Mouse (Mus musculus) MEL (cell line): ENCODE measurements around the gene Gm43738. TPM values are rescaled to one million over a fixed set of nuclear protein-coding genes. Genes with fewer than 3 reads are reported as not detected.
A peak's percentile ranks its signal among the peaks of the same experiment; 100 is the strongest.

Source experiments
- DNase-seq: peaks from one replicate; pipeline ENCODE4 v3.0.0; 2011; ENCODE audit warnings: low read depth, low spot score
- H3K27ac ChIP-seq: 2 replicates; pipeline ENCODE4 v1.5.1; 2012; ENCODE audit warnings: low read depth, mild to moderate bottlenecking, control low read depth, low read length, moderate library complexity; ENCODE audit not compliant: control insufficient read depth
- H3K27me3 ChIP-seq, 2 experiments: fragments of 150-350 bp in 1 of 2; sonication (generic) in 1 of 2; 2 replicates each; pipeline ENCODE4 v1.6.1; 2012; ENCODE audit warnings: low read length in 2 of 2, mild to moderate bottlenecking in 2 of 2, improper control_type of control experiment in 1 of 2, moderate library complexity in 1 of 2; ENCODE audit not compliant: insufficient read depth in 2 of 2, control insufficient read depth in 1 of 2
- H3K36me3 ChIP-seq, 2 experiments: 2 replicates each; pipeline ENCODE4 v1.6.1; 2012 to 2014; ENCODE audit warnings: low read length in 2 of 2, improper control_type of control experiment in 1 of 2, inconsistent platforms in 1 of 2, mild to moderate bottlenecking in 1 of 2; ENCODE audit not compliant: insufficient read depth in 2 of 2, control insufficient read depth in 1 of 2
- H3K4me1 ChIP-seq, 2 experiments: fragments of 150-350 bp in 1 of 2; sonication (generic) in 1 of 2; 2 replicates each; pipeline ENCODE4 v1.6.1; 2012; ENCODE audit warnings: low read length in 2 of 2, improper control_type of control experiment in 1 of 2, mild to moderate bottlenecking in 1 of 2; ENCODE audit not compliant: insufficient read depth in 2 of 2, control insufficient read depth in 1 of 2
- H3K4me3 ChIP-seq, 2 experiments: fragments of 150-350 bp in 1 of 2; sonication (generic) in 1 of 2; 2 replicates each; pipeline ENCODE4 v1.5.1; 2012; ENCODE audit warnings: low read depth in 2 of 2, low read length in 2 of 2, mild to moderate bottlenecking in 2 of 2, moderate library complexity in 2 of 2, control low read depth in 1 of 2, improper control_type of control experiment in 1 of 2; ENCODE audit not compliant: control insufficient read depth in 1 of 2, insufficient read depth in 1 of 2
- H3K79me2 ChIP-seq: 2 replicates; pipeline ENCODE4 v1.6.1; 2012; ENCODE audit warnings: mild to moderate bottlenecking, low read length, moderate library complexity; ENCODE audit not compliant: control insufficient read depth, poor library complexity, insufficient read depth
- H3K9ac ChIP-seq: 2 replicates; pipeline ENCODE4 v1.6.1; 2012; ENCODE audit warnings: low read depth, mild to moderate bottlenecking, control low read depth, low read length, moderate library complexity; ENCODE audit not compliant: control insufficient read depth, poor library complexity, severe bottlenecking
- H3K9me3 ChIP-seq: fragments of 150-350 bp; sonication (generic); replicated peaks from 2 replicates; pipeline ENCODE4 v1.6.1; 2012; ENCODE audit warnings: mild to moderate bottlenecking, low read length, improper control_type of control experiment, moderate library complexity; ENCODE audit not compliant: insufficient read depth
- BHLHE40 ChIP-seq: IDR thresholded peaks from 2 replicates; pipeline ENCODE4 v1.6.1; 2012; ENCODE audit warnings: low read depth, mild to moderate bottlenecking, inconsistent platforms, low read length, improper control_type of control experiment, borderline replicate concordance
- CHD2 ChIP-seq: IDR thresholded peaks from 2 replicates; pipeline ENCODE4 v1.6.1; 2011; ENCODE audit warnings: low read length, improper control_type of control experiment
- ETS1 ChIP-seq: IDR thresholded peaks from 2 replicates; pipeline ENCODE4 v1.6.1; 2012; ENCODE audit warnings: low read depth, mild to moderate bottlenecking, inconsistent platforms, low read length, improper control_type of control experiment, moderate library complexity
- GATA1 ChIP-seq: IDR thresholded peaks from 2 replicates; pipeline ENCODE4 v1.6.1; 2011; ENCODE audit warnings: low read depth, low read length, improper control_type of control experiment
- MAZ ChIP-seq: IDR thresholded peaks from 2 replicates; pipeline ENCODE4 v1.6.1; 2012; ENCODE audit warnings: low read depth, mild to moderate bottlenecking, inconsistent platforms, low read length, improper control_type of control experiment
- MXI1 ChIP-seq: IDR thresholded peaks from 2 replicates; pipeline ENCODE4 v1.6.1; 2011; ENCODE audit warnings: mild to moderate bottlenecking, low read depth, low read length, improper control_type of control experiment
- MYB ChIP-seq: IDR thresholded peaks from 2 replicates; pipeline ENCODE4 v1.6.1; 2011; ENCODE audit warnings: mild to moderate bottlenecking, low read depth, low read length, improper control_type of control experiment
- POLR2AphosphoS2 ChIP-seq: IDR thresholded peaks from 2 replicates; pipeline ENCODE4 v1.6.1; 2011; ENCODE audit warnings: low read length, improper control_type of control experiment
- POLR2AphosphoS5 ChIP-seq: IDR thresholded peaks from 2 replicates; pipeline ENCODE4 v1.6.1; 2012; ENCODE audit warnings: low read depth, borderline replicate concordance, mild to moderate bottlenecking, inconsistent platforms, low read length, moderate library complexity, mixed read lengths
- SIN3A ChIP-seq: IDR thresholded peaks from 2 replicates; pipeline ENCODE4 v1.6.1; 2012; ENCODE audit warnings: low read length, improper control_type of control experiment, inconsistent platforms
- SMC3 ChIP-seq: IDR thresholded peaks from 2 replicates; pipeline ENCODE4 v1.6.1; 2011; ENCODE audit warnings: low read depth, low read length, improper control_type of control experiment
- TCF12 ChIP-seq: IDR thresholded peaks from 2 replicates; pipeline ENCODE4 v1.6.1; 2014; ENCODE audit warnings: low read depth, mild to moderate bottlenecking, inconsistent platforms, low read length, improper control_type of control experiment, moderate library complexity
- USF2 ChIP-seq, 2 experiments: IDR thresholded peaks; 2 replicates each; pipeline ENCODE4 v1.6.1; 2011 to 2012; ENCODE audit warnings: improper control_type of control experiment in 2 of 2, low read length in 2 of 2, borderline replicate concordance in 1 of 2, inconsistent platforms in 1 of 2, low read depth in 1 of 2, mild to moderate bottlenecking in 1 of 2; ENCODE audit not compliant: insufficient read depth in 1 of 2
- ZMIZ1 ChIP-seq: IDR thresholded peaks from 2 replicates; pipeline ENCODE4 v1.6.1; 2012; ENCODE audit warnings: low read depth, mild to moderate bottlenecking, inconsistent platforms, low read length, improper control_type of control experiment, moderate library complexity
- polyA plus RNA-seq, 2 experiments: library from polyadenylated mRNA; stranded (reverse) in 1 of 2; unstranded in 1 of 2; fragments of >175 nt in 1 of 2; fragments of >200 nt in 1 of 2; gene quantifications; 2 replicates each; pipeline versions ENCODE4 v1.2.1 to v1.2.4; 2012; ENCODE audit warnings: low replicate concordance in 2 of 2, low read depth in 1 of 2; ENCODE audit not compliant: insufficient read length in 2 of 2, insufficient read depth in 1 of 2, missing spikeins in 1 of 2
- total RNA-seq: library from RNA; depleted of rRNA; stranded (reverse); fragments of 300-350 nt; gene quantifications from 2 replicates; pipeline ENCODE4 v1.2.3, GENCODE M21; 2012

Gm43738 gene
- total and polyA plus RNA-seq, 3 experiments: not detected

GRCm38 (mm10) chr3:89147979-89148311 lies 47.0 kb upstream of the Gm43738 start:
- Histone ChIP-seq H3K36me3 (peaks cover 4 to 10% of the 10 kb centered on the region in 2 experiments; a peak in 3 of 4 replicates), H3K79me2 (no peaks in the 10 kb centered on the region), H3K27me3 (no peaks in the 10 kb centered on the region), H3K27ac (no peak overlapping the region), H3K4me3 (no peak overlapping the region), H3K9ac (no peak overlapping the region), H3K4me1 (peaks cover 0 to 8% of the 10 kb centered on the region in 2 experiments; a peak in 2 of 4 replicates), H3K9me3 (no peaks in the 10 kb centered on the region)
- TF ChIP-seq ZMIZ1: 0 out of 2 replicates have a peak, but pooled peaks have one; percentile 0
- no peak for TF ChIP-seq ETS1
- TF ChIP-seq MYB: no peak
- TF ChIP-seq SIN3A: no peak
- TF ChIP-seq GATA1: no peak
- no peak for TF ChIP-seq MXI1
- no peak for TF ChIP-seq USF2 (IDR thresholded peaks at IDR 0.05; ENCODE audit: borderline replicate concordance in 1 of 2, insufficient read depth in 1 of 2, low read depth in 1 of 2, low read length in 2 of 2)
- no peak for DNase-seq

- no peaks in the 10 kb centered on the region for H3K9me3 ChIP-seq
- no peaks in the 10 kb centered on the region for H3K79me2 ChIP-seq
- no peak overlapping the region for H3K27ac ChIP-seq
- TF ChIP-seq GATA1 (no peak), ZMIZ1 (peak; percentile 5), TCF12 (no peak), POLR2AphosphoS5 (0 out of 2 replicates have a peak, but pooled peaks have one; percentile 59), MAZ (no peak), CHD2 (no peak; the same call in 1 of the 2 replicates), POLR2AphosphoS2 (peak; percentile 27; the same call in 1 of the 2 replicates), BHLHE40 (no peak), SMC3 (0 out of 2 replicates have a peak, but pooled peaks have one; percentile 7), MXI1 (no peak)
- H3K4me1 ChIP-seq: peaks cover 0 to 8% of the 10 kb centered on the region in 2 experiments; a peak in 2 of 4 replicates
- DNase-seq: no peak
- no peak overlapping the region for H3K4me3 ChIP-seq
- H3K36me3 ChIP-seq: peaks cover 4 to 10% of the 10 kb centered on the region in 2 experiments; a peak in 3 of 4 replicates
- H3K27me3 ChIP-seq: no peaks in the 10 kb centered on the region
- H3K9ac ChIP-seq: no peak overlapping the region
Observed at GRCm38 (mm10) chr3:89147101-89147978, 46.4 kb upstream of the Gm43738 start.
